Mouse (Mus musculus): ENCODE results near the gene Hyal3. TPM values are rescaled to one million over a fixed set of nuclear protein-coding genes. Genes with fewer than 3 reads are reported as not detected.

The Hyal3 gene
- polyA plus RNA-seq, 1 experiment from 2014 or later, result 0.24 TPM

DNA sequence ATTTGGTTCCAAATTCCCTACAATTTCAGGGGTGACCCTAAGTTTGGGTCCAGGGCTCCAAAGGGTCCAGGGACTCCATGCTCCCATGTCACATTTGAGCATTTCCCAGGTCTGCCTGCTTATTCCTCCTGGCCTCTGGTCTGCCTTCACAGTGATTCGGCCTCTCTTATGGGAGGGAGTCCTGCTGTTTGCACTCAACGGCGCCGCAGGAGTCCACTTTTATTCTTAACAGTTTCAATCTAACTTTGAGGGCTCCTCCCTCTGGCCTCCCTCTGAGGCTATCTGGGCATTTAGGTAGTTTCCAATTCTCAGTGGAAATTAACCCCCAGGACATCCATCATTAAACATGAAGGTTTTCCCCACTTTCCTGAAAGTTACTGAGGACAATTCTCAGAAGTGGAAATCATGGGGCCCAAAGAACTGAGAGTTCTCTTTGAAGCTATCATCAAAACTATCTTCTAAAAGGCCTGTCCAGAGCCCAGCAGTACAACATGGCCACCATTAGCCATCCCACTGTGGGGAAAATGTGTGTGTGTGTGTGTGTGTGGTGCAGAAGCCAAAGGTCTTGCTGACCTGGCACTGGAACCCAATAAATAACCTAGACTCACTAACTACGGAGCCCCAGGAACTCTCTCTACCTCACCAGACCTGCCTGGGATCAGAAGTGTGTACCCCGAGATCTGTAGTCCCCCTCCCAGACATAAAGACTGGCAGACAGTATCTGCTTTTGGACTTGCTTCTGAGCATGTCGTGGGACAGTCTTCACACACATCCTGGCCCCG is 13.9 kb downstream of the Hyal3 start:
- H3K27me3 ChIP-seq (ENCODE audit: control insufficient read depth, insufficient read depth, low read length), result no peaks in the 10 kb centered on the region
- H3K4me2 ChIP-seq (ENCODE audit: low read depth), result no peak overlapping the region
- 67% methylated on average over 8 of the region's 8 CpGs for WGBS
- H3K9me3 ChIP-seq (ENCODE audit: control insufficient read depth, low read length), result no peaks in the 10 kb centered on the region
- ATAC-seq (ENCODE audit: insufficient read depth, low FRiP score, low TSS enrichment) (no peak), DNase-seq (ENCODE audit: low spot score) (no peak)
- H3K9ac ChIP-seq (ENCODE audit: low read length), result no peak overlapping the region
- H3K4me1 ChIP-seq (ENCODE audit: control insufficient read depth, insufficient read depth, low read length), result no peaks in the 10 kb centered on the region
- no peak overlapping the region for H3K4me3 ChIP-seq (ENCODE audit: low read depth, low read length)
- no peak overlapping the region for H3K27ac ChIP-seq (ENCODE audit: low read depth, low read length)
- peaks cover 14% of the 10 kb centered on the region for H3K36me3 ChIP-seq (ENCODE audit: control insufficient read depth, insufficient read depth, low read length)

DNA sequence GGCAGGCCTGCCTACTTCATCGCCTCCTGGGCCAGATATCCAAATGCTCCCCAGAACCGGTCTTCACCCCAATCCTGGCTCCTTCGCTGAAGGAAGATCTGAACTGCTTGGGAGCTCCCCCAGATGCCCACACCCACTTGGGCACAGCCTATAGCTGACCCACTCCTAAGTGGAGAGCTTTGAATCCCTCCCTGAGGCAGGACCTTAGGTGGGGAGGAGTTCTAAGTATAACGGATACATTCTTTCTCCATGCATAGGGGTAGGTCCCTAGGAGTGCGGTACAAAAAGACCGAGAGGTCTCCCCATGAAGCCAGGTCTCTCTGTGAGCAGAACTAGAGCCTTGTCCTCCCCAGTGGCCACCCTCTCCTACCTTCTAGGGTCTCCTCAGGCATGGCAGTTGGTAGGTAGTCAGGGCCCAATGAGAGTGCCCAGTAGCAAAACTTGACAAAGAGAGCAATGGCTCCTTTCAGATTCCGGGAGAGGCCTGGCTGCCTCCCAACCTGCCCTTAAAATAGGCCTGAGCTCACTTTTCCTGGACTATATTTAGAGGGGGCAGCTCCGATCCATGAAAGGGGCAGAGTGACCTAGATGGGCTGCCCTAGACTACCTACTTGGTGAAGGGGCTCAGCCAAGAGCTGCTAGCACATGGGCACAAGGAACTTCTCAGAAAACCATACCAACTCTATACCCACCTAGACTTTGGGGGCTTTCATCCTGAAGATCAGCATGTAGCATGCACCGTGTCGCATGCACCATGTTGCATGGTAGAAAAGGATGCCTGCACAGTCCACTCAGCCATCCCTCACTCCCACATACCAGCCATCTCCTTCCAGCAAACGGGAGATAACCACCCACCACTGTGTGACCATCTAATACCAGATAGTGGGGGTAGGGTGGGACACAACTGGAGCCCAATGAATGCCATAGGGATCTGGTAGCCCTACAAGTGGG is 16.3 kb downstream of the Hyal3 start:
- no peaks in the 10 kb centered on the region for H3K9me3 ChIP-seq (ENCODE audit: control insufficient read depth, low read length)
- H3K36me3 ChIP-seq (ENCODE audit: control insufficient read depth, insufficient read depth, low read length), result peaks cover 9% of the 10 kb centered on the region
- ATAC-seq (ENCODE audit: insufficient read depth, low FRiP score, low TSS enrichment), result no peak
- 0 out of 2 replicates have a peak overlapping the region, but pooled peaks have one; percentile 14 for H3K27ac ChIP-seq (ENCODE audit: low read depth, low read length)
- H3K4me3 ChIP-seq (ENCODE audit: low read depth, low read length), result no peak overlapping the region
- no peak for DNase-seq (ENCODE audit: low spot score)
- no peaks in the 10 kb centered on the region for H3K4me1 ChIP-seq (ENCODE audit: control insufficient read depth, insufficient read depth, low read length)
- H3K9ac ChIP-seq (ENCODE audit: low read length), result no peak overlapping the region
- H3K4me2 ChIP-seq (ENCODE audit: low read depth), result no peak overlapping the region
- 94% methylated on average over 11 of the region's 11 CpGs for WGBS
- no peaks in the 10 kb centered on the region for H3K27me3 ChIP-seq (ENCODE audit: control insufficient read depth, insufficient read depth, low read length)

DNA sequence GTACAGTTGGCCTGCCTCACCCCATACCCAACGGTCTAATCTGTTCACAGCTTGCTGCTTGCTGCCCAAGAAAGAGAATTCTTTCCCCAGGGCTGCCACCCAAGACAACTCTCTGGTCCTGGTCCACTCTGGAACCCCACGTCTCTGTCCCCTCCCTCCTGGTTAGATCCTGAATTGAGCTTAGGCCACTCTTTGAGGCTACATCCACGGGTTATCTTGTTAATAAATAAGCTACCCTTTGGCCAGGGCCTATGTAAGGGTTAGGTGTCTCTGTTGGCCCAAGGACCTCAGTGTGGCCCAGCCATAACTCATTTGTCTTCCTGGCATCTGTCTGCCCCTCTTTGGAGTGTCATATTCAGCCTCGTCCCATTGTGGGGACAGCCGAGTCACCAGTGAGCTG is 17.8 kb downstream of the Hyal3 start:
- H3K27ac ChIP-seq (ENCODE audit: low read depth, low read length), result no peak overlapping the region
- WGBS, result 72% methylated on average over 5 of the region's 5 CpGs
- no peaks in the 10 kb centered on the region for H3K9me3 ChIP-seq (ENCODE audit: control insufficient read depth, low read length)
- 0 out of 2 replicates have a peak, but pooled peaks cover 4% of the 10 kb centered on the region for H3K4me1 ChIP-seq (ENCODE audit: control insufficient read depth, insufficient read depth, low read length)
- H3K4me2 ChIP-seq (ENCODE audit: low read depth), result no peak overlapping the region
- peaks cover 2% of the 10 kb centered on the region; the same call in 1 of the 2 replicates for H3K36me3 ChIP-seq (ENCODE audit: control insufficient read depth, insufficient read depth, low read length)
- ATAC-seq (ENCODE audit: insufficient read depth, low FRiP score, low TSS enrichment), result no peak
- H3K4me3 ChIP-seq (ENCODE audit: low read depth, low read length), result no peak overlapping the region
- no peak overlapping the region for H3K9ac ChIP-seq (ENCODE audit: low read length)
- DNase-seq (ENCODE audit: low spot score), result no peak
- no peaks in the 10 kb centered on the region for H3K27me3 ChIP-seq (ENCODE audit: control insufficient read depth, insufficient read depth, low read length)

DNA sequence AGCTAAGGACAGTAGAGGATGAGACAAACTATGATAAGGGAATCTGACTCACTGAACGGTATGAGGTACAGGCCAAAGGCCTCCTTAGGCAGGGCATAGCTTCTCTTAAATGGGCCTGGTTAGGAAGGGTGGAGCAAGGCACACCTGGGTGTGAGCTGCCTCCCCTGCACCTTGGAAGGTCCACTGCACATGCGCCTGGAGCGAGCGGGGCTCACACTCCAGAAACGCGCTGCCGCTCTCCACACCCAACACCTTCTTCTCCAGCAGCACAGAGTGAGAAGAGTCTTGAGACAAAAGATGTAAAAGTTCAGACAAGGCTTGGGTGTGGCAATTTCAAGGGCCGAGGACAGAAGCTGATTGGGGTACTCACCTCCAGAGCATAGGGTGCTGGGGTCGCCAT is 18.8 kb downstream of the Hyal3 start:
- peaks cover 6% of the 10 kb centered on the region; the same call in 1 of the 2 replicates for H3K4me1 ChIP-seq (ENCODE audit: control insufficient read depth, insufficient read depth, low read length)
- H3K9me3 ChIP-seq (ENCODE audit: control insufficient read depth, low read length), result no peaks in the 10 kb centered on the region
- DNase-seq (ENCODE audit: low spot score) (no peak), ATAC-seq (ENCODE audit: insufficient read depth, low FRiP score, low TSS enrichment) (no peak)
- H3K4me2 ChIP-seq (ENCODE audit: low read depth), result no peak overlapping the region
- WGBS, result 93% methylated on average over 9 of the region's 9 CpGs
- H3K27ac ChIP-seq (ENCODE audit: low read depth, low read length), result no peak overlapping the region
- no peak overlapping the region for H3K9ac ChIP-seq (ENCODE audit: low read length)
- H3K4me3 ChIP-seq (ENCODE audit: low read depth, low read length), result no peak overlapping the region
- no peaks in the 10 kb centered on the region for H3K27me3 ChIP-seq (ENCODE audit: control insufficient read depth, insufficient read depth, low read length)
- no peaks in the 10 kb centered on the region for H3K36me3 ChIP-seq (ENCODE audit: control insufficient read depth, insufficient read depth, low read length)

DNA sequence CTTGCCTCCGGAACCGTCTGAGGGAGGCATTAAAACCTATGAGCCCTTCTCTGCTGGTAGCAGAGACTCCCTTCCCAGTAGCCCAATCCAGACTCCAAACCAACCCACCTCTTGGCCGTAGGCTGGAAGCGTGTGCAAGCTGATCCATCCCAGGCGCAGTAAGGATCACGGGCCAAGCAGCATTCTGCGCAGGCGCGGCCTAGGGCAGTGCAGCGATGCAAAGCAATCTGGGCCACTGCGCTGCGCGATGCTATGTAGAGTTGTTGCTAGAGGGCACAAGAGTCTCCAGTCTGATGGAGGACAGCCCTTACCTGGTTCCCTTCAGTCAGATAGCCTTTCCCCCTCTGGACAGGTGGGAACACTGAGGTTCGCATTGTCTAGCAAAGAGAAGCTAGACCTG is 19.2 kb downstream of the Hyal3 start:
- no peak overlapping the region for H3K27ac ChIP-seq (ENCODE audit: low read depth, low read length)
- peaks cover 9% of the 10 kb centered on the region; the same call in 1 of the 2 replicates for H3K4me1 ChIP-seq (ENCODE audit: control insufficient read depth, insufficient read depth, low read length)
- no peaks in the 10 kb centered on the region for H3K36me3 ChIP-seq (ENCODE audit: control insufficient read depth, insufficient read depth, low read length)
- WGBS, result 73% methylated on average over 14 of the region's 14 CpGs
- DNase-seq (ENCODE audit: low spot score), result no peak
- H3K9ac ChIP-seq (ENCODE audit: low read length), result no peak overlapping the region
- H3K27me3 ChIP-seq (ENCODE audit: control insufficient read depth, insufficient read depth, low read length), result no peaks in the 10 kb centered on the region
- ATAC-seq (ENCODE audit: insufficient read depth, low FRiP score, low TSS enrichment), result no peak
- H3K4me3 ChIP-seq (ENCODE audit: low read depth, low read length), result no peak overlapping the region
- H3K9me3 ChIP-seq (ENCODE audit: control insufficient read depth, low read length), result no peaks in the 10 kb centered on the region
- no peak overlapping the region for H3K4me2 ChIP-seq (ENCODE audit: low read depth)

DNA sequence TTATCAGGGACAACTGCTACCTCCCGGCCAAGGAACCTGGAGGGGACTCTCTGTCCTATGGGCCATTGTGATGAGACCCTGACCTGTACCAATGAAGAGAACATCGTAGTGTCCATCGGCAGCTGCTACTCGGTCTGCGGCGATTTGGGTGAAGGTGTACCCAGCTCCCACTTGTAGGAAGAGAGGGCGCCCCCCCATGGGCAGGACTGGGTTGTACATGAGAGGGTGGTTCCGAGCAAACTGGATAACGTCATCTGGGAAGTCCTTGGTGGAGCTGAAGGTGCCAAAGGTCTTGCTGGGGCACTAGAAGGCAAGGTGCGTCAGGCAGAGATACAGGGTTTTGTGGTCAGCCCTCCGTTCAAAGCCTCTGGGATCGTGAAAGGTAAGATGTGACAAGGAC is 20.1 kb downstream of the Hyal3 start:
- no peak for ATAC-seq (ENCODE audit: insufficient read depth, low FRiP score, low TSS enrichment)
- 81% methylated on average over 12 of the region's 12 CpGs for WGBS
- Histone ChIP-seq H3K9ac (ENCODE audit: low read length) (no peak overlapping the region), H3K4me3 (ENCODE audit: low read depth, low read length) (no peak overlapping the region), H3K9me3 (ENCODE audit: control insufficient read depth, low read length) (no peaks in the 10 kb centered on the region), H3K36me3 (ENCODE audit: control insufficient read depth, insufficient read depth, low read length) (no peaks in the 10 kb centered on the region), H3K4me2 (ENCODE audit: low read depth) (no peak overlapping the region), H3K27me3 (ENCODE audit: control insufficient read depth, insufficient read depth, low read length) (no peaks in the 10 kb centered on the region), H3K4me1 (ENCODE audit: control insufficient read depth, insufficient read depth, low read length) (peaks cover 9% of the 10 kb centered on the region; the same call in 1 of the 2 replicates), H3K27ac (ENCODE audit: low read depth, low read length) (no peak overlapping the region)
- no peak for DNase-seq (ENCODE audit: low spot score)

DNA sequence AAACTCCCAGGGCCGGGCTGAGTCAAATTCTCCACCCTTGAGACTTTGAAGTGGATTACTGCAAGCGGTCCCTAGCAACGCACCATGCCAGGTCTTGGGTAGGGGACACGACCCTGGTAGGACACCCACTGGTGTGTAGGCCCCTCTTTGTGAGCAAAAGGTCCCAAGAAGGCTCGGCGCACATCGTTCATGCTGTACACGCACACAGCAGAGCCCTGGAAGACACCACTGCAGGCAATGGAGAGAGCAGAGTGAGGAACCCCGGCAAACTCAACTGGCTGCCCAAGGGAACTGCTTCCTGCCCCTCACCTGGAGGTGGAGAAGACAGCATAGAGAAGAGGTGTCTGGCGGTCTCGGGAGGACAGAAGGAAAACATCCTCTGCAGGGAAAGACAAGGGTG is 20.7 kb downstream of the Hyal3 start:
- WGBS, result 87% methylated on average over 11 of the region's 11 CpGs

DNA sequence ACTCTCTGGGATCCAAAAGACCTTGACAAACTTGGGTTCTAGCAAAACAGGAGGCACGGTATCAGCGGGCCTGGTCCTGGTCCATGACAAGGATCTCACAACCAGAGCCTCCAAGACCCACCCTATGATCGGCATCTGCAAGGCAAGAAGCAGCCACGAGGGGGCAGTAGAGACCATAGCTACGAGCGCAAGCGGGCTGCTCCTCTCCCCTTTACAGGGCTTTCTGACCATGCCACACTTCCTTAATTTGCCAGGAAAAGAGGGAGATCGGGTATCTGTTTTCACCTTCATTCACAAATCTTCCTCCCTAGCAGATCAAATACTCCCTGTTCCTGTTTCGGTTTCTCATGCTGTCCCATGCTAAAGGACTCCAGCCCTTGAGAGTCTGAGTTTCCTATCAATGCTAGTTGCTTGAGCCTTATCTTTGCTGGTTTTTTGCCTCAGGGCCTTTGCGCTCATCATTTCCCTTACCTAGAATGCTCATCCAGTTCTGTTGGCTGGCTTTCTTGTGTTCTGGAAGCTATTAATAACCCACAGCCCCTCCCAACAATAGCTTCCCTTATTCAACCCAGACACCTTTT is 21.5 kb downstream of the Hyal3 start:
- DNase-seq (ENCODE audit: low spot score) (peak; percentile 93), ATAC-seq (ENCODE audit: insufficient read depth, low FRiP score, low TSS enrichment) (no peak)
- Histone ChIP-seq H3K27me3 (ENCODE audit: control insufficient read depth, insufficient read depth, low read length) (no peaks in the 10 kb centered on the region), H3K27ac (ENCODE audit: low read depth, low read length) (no peak overlapping the region), H3K9ac (ENCODE audit: low read length) (peak overlapping the region; percentile 27), H3K9me3 (ENCODE audit: control insufficient read depth, low read length) (no peaks in the 10 kb centered on the region), H3K4me1 (ENCODE audit: control insufficient read depth, insufficient read depth, low read length) (peaks cover 16% of the 10 kb centered on the region), H3K4me3 (ENCODE audit: low read depth, low read length) (no peak overlapping the region), H3K36me3 (ENCODE audit: control insufficient read depth, insufficient read depth, low read length) (no peaks in the 10 kb centered on the region), H3K4me2 (ENCODE audit: low read depth) (no peak overlapping the region)
- 14% methylated on average over 10 of the region's 10 CpGs for WGBS

More for the DNA sequence above, 20.7 kb downstream of the Hyal3 start:
- ATAC-seq (ENCODE audit: insufficient read depth, low FRiP score, low TSS enrichment) (no peak), DNase-seq (ENCODE audit: low spot score) (no peak)
- H3K27me3 ChIP-seq (ENCODE audit: control insufficient read depth, insufficient read depth, low read length), result no peaks in the 10 kb centered on the region
- H3K36me3 ChIP-seq (ENCODE audit: control insufficient read depth, insufficient read depth, low read length), result no peaks in the 10 kb centered on the region
- no peak overlapping the region for H3K4me3 ChIP-seq (ENCODE audit: low read depth, low read length)
- no peak overlapping the region for H3K9ac ChIP-seq (ENCODE audit: low read length)
- no peak overlapping the region for H3K4me2 ChIP-seq (ENCODE audit: low read depth)
- H3K4me1 ChIP-seq (ENCODE audit: control insufficient read depth, insufficient read depth, low read length), result peaks cover 9% of the 10 kb centered on the region; the same call in 1 of the 2 replicates
- H3K27ac ChIP-seq (ENCODE audit: low read depth, low read length), result no peak overlapping the region
- H3K9me3 ChIP-seq (ENCODE audit: control insufficient read depth, low read length), result no peaks in the 10 kb centered on the region
